Mouse (Mus musculus) gastrocnemius, postnatal 10 days (tissue): ENCODE measurements around the gene Lipc. TPM values are rescaled to one million over a fixed set of nuclear protein-coding genes. Genes with fewer than 3 reads are reported as not detected.
"Not testable (repeated sequence)": the region's sequence is repeated elsewhere in the genome, so short reads cannot be mapped to it uniquely, and the experiment has no call there.

Experiments used
- DNase-seq: peaks from one replicate; pipeline ENCODE4 v3.0.0; 2021; ENCODE audit warnings: mixed read lengths
- total RNA-seq, 2 experiments: library from RNA; stranded (reverse); gene quantifications; 2 replicates each; pipeline ENCODE4 v1.2.3; 2021

The Lipc gene
- total RNA-seq, 2 experiments from 2014 or later, result 1.2 TPM; not detected in 1

- DNase-seq, result peak; percentile 18
Observed at GRCm38 (mm10) chr9:70855868-70856267, 96.2 kb downstream of the Lipc start.

DNA sequence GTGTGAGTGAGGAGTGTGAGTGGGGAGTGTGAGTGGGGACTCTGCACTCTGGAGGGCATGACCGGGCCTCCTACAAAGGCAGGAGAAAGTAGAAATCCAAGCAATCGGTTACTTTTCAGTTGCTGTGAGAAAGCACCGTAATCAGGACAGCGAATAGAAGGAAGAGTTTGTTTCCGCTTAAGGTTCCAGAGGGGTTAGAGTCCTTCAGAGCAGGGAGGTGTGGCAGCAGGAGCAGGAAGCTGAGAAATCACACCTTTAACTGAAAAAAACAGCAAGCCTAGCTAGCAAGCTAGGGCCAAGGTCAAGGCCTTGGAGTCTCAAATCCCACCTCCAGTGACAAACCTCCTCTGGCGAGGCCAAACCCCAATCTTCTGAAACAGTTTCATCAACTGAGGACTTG is 97.1 kb downstream of the Lipc start:
- DNase-seq, result no peak

- not testable (repeated sequence) for DNase-seq
Observed at GRCm38 (mm10) chr9:70853081-70853480, 98.9 kb downstream of the Lipc start.

- DNase-seq, result no peak
Observed at GRCm38 (mm10) chr9:70851533-70851932, 100.5 kb downstream of the Lipc start.

- DNase-seq, result no peak
Observed at GRCm38 (mm10) chr9:70848135-70848770, 103.8 kb downstream of the Lipc start.

- DNase-seq, result no peak
Observed at GRCm38 (mm10) chr9:70847627-70848051, 104.4 kb downstream of the Lipc start.

DNA sequence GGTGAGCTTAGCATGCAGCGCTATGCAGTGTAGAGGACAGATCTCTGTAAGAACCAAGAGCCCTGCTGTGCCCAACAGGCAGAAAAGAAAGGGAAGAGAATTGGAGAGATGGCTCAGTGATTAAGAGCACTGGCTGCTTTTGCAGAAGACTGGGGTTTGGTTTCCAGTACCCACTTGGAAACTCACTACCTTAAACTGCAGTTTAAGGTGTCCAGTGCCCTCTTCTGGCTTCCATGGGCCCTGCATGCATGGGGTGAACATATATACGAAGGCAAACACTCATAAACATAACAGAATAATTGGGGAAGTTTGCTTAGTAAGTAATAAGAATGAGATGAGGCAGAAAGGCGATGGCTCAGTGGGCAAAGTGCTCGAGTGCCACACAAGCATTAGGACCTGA is 108.8 kb downstream of the Lipc start:
- no peak for DNase-seq

- no peak for DNase-seq
Observed at GRCm38 (mm10) chr9:70842300-70842941, 109.6 kb downstream of the Lipc start.

GRCm38 (mm10) chr9:70841426-70842215 is 110.4 kb downstream of the Lipc start:
- DNase-seq, result no peak

DNA sequence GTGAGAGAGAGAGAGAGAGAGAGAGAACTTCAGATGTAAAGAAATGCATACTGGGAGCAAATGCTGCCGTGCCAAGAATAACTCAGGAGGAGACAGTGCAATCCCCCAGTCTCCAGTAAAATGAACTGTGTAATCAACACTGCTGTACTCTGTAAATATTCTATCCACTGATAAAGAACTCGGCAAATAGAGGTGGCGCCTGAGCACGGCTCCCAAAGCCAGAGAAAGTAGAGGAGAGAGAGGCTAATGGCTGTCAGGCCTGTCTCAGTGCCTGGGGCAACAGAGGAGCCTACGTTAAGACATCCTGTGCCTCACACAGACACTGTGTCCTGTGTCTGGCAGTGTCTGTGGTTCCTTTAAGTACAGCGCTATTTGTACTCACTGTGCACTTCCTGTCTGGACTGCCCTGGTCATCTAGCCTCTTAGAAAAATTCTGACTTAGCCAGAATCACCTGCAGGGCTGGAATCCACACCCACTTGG is 111.1 kb downstream of the Lipc start:
- DNase-seq, result no peak

DNA sequence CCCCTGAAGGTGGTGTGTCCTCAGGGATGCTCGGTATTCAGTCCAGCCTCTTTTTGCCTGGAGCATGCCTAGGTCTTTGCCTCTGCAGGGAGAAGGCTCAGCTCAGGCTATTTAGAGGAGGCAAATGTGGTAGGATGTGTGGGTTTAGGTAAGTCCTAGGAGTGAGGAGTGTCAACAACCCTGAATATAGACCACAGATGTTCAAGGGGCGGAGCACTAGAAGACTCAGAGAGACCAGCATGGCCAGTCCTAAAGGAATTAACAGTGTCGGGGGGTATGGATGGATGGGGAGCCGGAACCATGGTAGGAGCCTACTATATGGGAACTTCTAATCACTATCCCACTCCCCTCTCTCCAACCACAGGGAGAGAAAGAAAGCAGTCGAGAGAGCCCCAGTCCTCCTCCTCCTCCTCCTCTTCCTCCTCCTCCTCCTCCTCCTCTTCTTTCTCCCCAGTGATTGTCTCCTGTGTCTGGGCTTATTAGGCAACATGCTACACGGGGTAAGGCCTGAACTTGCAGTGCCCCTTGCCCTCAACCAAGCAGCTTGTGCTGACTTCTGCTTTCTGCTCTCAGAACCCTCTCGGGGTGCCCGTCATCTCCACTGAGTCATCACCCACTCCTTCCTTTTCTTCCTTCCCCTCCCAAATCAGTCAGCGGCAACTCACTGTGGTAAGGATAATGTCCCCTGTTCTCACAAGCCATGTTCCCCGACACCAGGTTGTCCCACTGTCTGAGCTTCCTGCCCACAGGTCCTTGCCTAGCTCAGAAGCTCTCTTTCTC is 113.7 kb downstream of the Lipc start:
- DNase-seq, result no peak

DNA sequence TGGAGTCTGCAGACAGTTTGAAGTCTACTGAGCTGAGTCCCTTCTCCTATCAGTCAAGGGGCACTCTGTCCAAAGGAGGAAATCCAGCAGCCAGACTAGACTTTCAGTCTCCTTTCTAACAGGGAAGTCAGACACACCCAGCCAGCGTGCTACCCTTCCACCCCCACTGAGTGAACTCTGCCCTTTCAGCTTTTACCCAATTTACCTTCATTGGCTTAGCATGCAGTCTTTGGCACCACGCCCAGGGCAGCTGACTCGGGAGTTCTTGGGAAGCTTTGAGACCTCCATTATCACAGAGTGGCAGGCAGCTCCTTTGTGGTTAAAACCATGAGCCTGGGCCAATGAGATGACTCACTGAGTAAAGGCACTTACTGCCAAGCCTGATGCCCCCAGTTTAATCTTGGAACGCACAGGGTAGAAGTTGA is 117.3 kb downstream of the Lipc start:
- DNase-seq, result peak; percentile 53

- DNase-seq, result no peak
Observed at GRCm38 (mm10) chr9:70834217-70834616, 117.8 kb downstream of the Lipc start.

GRCm38 (mm10) chr9:70833111-70833908 is 118.7 kb downstream of the Lipc start:
- no peak for DNase-seq

GRCm38 (mm10) chr9:70832231-70832630 is 119.8 kb downstream of the Lipc start:
- no peak for DNase-seq

GRCm38 (mm10) chr9:70830844-70831529 is 121.0 kb downstream of the Lipc start:
- DNase-seq, result no peak

DNA sequence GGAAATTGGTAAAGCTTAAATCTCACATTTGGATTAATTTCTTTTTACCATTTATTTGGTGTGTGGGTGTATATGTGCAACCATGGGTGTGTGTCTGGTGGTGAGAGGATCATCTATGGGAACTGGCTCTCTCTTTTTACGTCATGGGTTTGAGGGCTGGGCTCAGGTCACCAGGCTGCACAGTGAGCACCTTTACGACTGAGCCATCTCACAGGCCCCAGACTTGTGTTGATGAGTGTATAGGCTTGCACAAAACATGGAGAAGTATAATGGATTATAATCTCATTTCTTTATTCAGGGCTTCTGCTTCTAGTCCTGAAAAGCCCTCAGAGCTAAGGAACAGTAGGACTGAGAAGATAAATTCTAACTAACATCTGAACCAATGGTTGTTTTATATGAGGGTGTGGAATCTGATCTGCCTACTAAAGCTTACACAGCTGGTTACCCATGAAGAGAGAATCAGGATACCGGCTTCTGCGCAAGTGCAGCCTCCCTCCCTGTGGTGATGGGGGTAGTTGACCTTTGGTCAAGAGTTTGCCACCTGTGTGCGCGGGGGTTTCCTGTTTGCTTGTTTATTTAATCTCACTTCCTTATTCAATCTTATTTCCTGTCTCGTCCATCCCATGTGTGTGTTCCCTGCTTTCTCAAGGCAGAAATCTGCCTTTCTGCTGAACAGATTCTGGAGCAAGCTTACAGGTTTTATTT is 122.1 kb downstream of the Lipc start:
- DNase-seq, result no peak

DNA sequence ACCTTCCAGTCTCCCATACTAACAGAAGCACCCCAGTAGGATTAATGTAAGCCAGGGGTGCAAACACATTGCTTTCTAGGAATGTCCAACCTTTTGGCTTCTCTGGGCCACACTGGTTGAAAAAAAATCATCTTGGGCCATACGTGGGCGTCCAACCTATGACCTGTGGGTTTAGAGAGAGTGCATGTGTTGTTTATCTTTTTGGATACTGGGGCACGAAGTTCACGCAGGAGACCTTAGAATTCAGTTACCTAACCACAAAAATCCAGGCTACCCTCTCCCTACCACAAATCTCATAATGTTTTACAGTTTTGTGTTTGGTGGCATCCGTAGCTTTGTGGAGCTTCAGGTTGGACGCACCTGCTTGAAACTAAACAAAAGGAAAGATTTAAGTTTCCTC is 124.1 kb downstream of the Lipc start:
- no peak for DNase-seq

- no peak for DNase-seq
Observed at GRCm38 (mm10) chr9:70824103-70824502, 127.9 kb downstream of the Lipc start.

- DNase-seq, result no peak
Observed at GRCm38 (mm10) chr9:70818739-70819138, 133.3 kb downstream of the Lipc start.
